Mouse (Mus musculus) limb, embryonic 11.5 days (tissue): Measurements from ENCODE around the gene Dusp10. TPM values are rescaled to one million over a fixed set of nuclear protein-coding genes. Genes with fewer than 3 reads are reported as not detected.

Experiments
- ATAC-seq: fragments of 200-750 bp; cut with Nextera tagmentation; 2 replicates; pipeline ENCODE4 v1.8.0; 2017; ENCODE audit warnings: low read depth; ENCODE audit not compliant: insufficient number of reproducible peaks, low FRiP score, low TSS enrichment
- DNase-seq: peaks from one replicate; pipeline ENCODE4 v3.0.0-alpha.2; 2015; ENCODE audit warnings: low spot score
- H3K27ac ChIP-seq: fragments of 300-500 bp; sonication (generic); replicated peaks from 2 replicates; pipeline ENCODE4 v1.5.1; 2014; ENCODE audit warnings: low read depth, mild to moderate bottlenecking, low read length
- H3K27me3 ChIP-seq: fragments of 300-500 bp; sonication (generic); 2 replicates; pipeline ENCODE4 v1.6.1; 2014; ENCODE audit warnings: mild to moderate bottlenecking, low read length, mixed read lengths; ENCODE audit not compliant: control insufficient read depth, insufficient read depth
- H3K36me3 ChIP-seq: fragments of 300-500 bp; sonication (generic); 2 replicates; pipeline ENCODE4 v1.6.1; 2014; ENCODE audit warnings: mild to moderate bottlenecking, low read length, moderate library complexity, mixed read lengths; ENCODE audit not compliant: control insufficient read depth, insufficient read depth
- H3K4me1 ChIP-seq: fragments of 300-500 bp; sonication (generic); 2 replicates; pipeline ENCODE4 v1.6.1; 2014; ENCODE audit warnings: low read length, mixed read lengths; ENCODE audit not compliant: control insufficient read depth, insufficient read depth
- H3K4me2 ChIP-seq: fragments of 300-500 bp; sonication (generic); 2 replicates; pipeline ENCODE4 v1.6.1; 2014; ENCODE audit warnings: low read depth, mild to moderate bottlenecking, moderate library complexity; ENCODE audit not compliant: severe bottlenecking
- H3K4me3 ChIP-seq: fragments of 300-500 bp; sonication (generic); 2 replicates; pipeline ENCODE4 v1.5.1; 2014; ENCODE audit warnings: low read depth, low read length
- H3K9ac ChIP-seq: fragments of 300-500 bp; sonication (generic); 2 replicates; pipeline ENCODE4 v1.6.1; 2014; ENCODE audit warnings: mild to moderate bottlenecking, low read length
- H3K9me3 ChIP-seq: fragments of 300-500 bp; sonication (generic); 2 replicates; pipeline ENCODE4 v1.6.1; 2016; ENCODE audit warnings: low read length; ENCODE audit not compliant: control insufficient read depth
- WGBS: fragments of 180-500 bp; shearing (Covaris S2); extraction: QIAGEN DNeasy Blood & Tissue Kit; methylation state at CpG from one replicate; pipeline ENCODE4 v1.1.7; 2014; 5-methylcytosine and 5-hydroxymethylcytosine counted together
- polyA plus RNA-seq: library from polyadenylated mRNA; unstranded; fragments of >200 nt; fragmentation: Nextera tagmentation; extraction: Ambion mirVana; gene quantifications from 2 replicates; pipeline ENCODE4 v1.2.1, GENCODE M21; 2014

Gene Dusp10
- polyA plus RNA-seq, 1 experiment from 2014 or later: 4.8 TPM

DNA sequence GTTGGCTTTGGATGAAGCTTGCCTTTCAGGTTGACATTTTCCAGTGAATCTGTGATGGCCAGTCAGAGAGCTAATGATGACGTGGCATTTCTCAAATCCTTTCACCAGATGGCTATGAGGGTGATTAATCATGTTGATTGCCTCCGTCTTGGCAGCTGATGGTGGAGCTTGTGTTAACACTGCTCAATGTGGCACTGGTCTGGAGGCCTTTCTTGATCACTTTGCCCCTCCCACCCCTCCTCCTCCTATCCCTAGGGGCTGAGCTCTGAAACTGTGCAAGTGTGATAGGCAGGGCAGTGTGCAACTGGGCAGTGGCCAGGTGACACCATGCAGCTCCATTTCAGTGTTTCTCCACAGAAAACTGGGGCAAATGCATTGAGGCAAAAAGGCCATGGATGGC lies 8.8 kb upstream of the Dusp10 start:
- no peak overlapping the region for H3K27ac ChIP-seq
- no peaks in the 10 kb centered on the region for H3K27me3 ChIP-seq
- H3K4me2 ChIP-seq: no peak overlapping the region
- H3K9ac ChIP-seq: no peak overlapping the region
- no peaks in the 10 kb centered on the region for H3K9me3 ChIP-seq
- peaks cover 5% of the 10 kb centered on the region; the same call in 1 of the 2 replicates for H3K4me1 ChIP-seq
- no peaks in the 10 kb centered on the region for H3K36me3 ChIP-seq
- 22% methylated on average over 2 of the region's 2 CpGs for WGBS
- DNase-seq (no peak), ATAC-seq (no peak)
- no peak overlapping the region for H3K4me3 ChIP-seq

DNA sequence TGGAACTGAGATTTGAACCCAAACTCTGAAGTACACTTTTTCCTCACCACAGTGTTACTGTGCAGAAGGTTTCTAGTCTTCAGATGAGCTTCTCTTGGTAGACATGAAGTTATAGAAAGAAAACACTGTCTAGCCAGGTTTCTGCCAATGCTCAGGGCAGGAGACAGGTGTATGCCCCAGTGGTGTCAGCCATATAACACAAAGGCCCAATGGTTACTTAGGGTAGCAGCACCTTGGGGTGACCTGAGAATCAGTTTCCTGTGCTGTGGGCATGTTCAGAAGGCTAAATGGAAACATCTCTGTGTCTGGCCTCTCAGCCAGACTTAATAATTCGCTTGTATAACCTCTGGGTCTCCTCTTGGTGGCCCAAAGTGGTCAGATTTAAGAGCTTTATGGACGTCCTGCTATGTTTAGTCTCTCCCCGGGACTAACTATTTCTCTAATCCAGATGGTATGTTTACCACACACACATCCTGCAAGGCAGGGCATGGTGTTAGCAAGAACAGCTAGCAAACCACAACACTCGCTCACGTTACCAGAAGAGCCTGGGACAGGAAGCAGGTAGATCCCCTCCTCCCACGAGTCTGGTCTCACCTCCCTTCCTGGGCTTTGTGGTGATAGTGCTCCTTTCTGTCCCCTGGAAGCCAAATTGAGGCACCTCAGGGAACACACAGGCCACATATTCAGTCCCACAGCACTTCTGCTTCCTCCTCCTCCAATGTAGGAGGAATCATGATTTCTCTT lies 7.6 kb upstream of the Dusp10 start:
- Histone ChIP-seq H3K9me3 (no peaks in the 10 kb centered on the region), H3K9ac (no peak overlapping the region), H3K27ac (no peak overlapping the region), H3K4me1 (peaks cover 5% of the 10 kb centered on the region; the same call in 1 of the 2 replicates), H3K27me3 (no peaks in the 10 kb centered on the region), H3K36me3 (no peaks in the 10 kb centered on the region), H3K4me2 (no peak overlapping the region), H3K4me3 (no peak overlapping the region)
- DNase-seq: no peak
- no peak for ATAC-seq
- WGBS: 60% methylated on average over 6 of the region's 6 CpGs

DNA sequence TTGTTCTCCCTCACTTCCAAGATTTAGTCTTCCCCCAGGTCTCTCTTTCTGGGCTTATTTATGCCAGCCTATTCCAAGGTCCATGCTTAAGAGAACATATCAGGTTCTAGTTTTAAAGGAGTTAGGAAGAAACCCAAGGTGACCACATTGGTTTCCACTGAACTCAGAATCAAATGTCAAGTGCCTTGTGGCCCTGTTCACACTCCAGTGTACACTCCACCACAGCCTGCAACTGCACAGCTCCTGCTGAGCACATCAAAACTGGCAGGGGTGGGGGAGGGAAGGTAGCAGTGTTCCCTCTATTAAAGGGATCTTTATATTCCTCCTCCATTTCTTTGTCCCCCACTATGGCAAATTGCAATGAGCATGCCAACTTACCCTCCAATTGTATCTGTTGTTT lies 7.0 kb upstream of the Dusp10 start:
- no peak for ATAC-seq
- no peaks in the 10 kb centered on the region for H3K9me3 ChIP-seq
- no peak for DNase-seq

DNA sequence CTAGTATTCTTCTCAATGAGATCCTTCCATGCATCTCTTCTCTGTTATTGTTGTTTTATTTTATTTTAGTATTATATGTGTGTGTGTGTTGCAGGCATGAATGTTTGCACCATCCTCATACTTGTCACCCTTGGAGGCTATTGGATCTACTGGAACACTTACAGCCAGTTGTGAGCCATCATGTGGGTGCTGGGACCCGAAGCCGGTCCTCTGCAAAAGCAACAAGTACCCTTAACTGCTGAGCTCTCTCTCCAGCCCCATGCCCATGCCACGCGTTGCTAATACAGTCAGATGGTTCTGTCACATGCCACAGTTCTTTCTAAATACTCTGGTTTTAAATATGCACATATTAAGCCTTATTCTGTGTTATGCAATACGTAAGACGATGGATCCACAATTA lies 1.8 kb upstream of the Dusp10 start:
- H3K9ac ChIP-seq: no peak overlapping the region
- H3K27me3 ChIP-seq: no peaks in the 10 kb centered on the region
- no peak overlapping the region for H3K4me2 ChIP-seq
- ATAC-seq (no peak), DNase-seq (no peak)
- no peaks in the 10 kb centered on the region for H3K36me3 ChIP-seq
- H3K9me3 ChIP-seq: no peaks in the 10 kb centered on the region
- H3K4me1 ChIP-seq: no peaks in the 10 kb centered on the region
- 95% methylated on average over 6 of the region's 6 CpGs for WGBS
- no peak overlapping the region for H3K27ac ChIP-seq
- H3K4me3 ChIP-seq: no peak overlapping the region

More for the DNA sequence above, 7.0 kb upstream of the Dusp10 start:
- Histone ChIP-seq H3K4me2 (no peak overlapping the region), H3K4me3 (no peak overlapping the region), H3K4me1 (peaks cover 5% of the 10 kb centered on the region; the same call in 1 of the 2 replicates), H3K27ac (no peak overlapping the region), H3K9ac (no peak overlapping the region), H3K27me3 (no peaks in the 10 kb centered on the region), H3K36me3 (no peaks in the 10 kb centered on the region)

DNA sequence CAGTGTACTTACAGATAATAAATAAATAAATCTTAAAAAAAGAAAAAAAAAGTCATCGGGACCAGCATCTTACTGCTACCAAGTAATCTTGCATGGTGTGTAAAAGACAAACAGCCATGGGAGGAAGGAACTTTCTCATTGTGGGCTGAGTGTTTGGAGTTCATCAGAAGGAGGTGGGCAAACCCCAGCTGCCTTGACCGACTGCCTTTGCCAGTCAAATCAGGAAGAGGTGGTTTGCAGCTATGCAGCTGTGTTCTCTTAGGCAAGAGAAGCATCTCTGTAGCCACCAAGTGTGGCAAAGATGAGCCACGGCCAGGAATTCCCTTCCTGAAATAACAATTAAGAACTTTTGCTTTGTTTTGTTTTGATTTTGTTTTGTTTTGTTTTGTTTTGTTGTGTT lies 989 bp downstream of the Dusp10 start:
- 83% methylated on average over 3 of the region's 3 CpGs for WGBS
- peaks cover 1% of the 10 kb centered on the region; the same call in 1 of the 2 replicates for H3K4me1 ChIP-seq
- DNase-seq (no peak), ATAC-seq (no peak)
- no peaks in the 10 kb centered on the region for H3K27me3 ChIP-seq
- no peak overlapping the region for H3K9ac ChIP-seq
- no peaks in the 10 kb centered on the region for H3K9me3 ChIP-seq
- H3K4me3 ChIP-seq: no peak overlapping the region
- H3K27ac ChIP-seq: no peak overlapping the region
- H3K36me3 ChIP-seq: no peaks in the 10 kb centered on the region
- no peak overlapping the region for H3K4me2 ChIP-seq

DNA sequence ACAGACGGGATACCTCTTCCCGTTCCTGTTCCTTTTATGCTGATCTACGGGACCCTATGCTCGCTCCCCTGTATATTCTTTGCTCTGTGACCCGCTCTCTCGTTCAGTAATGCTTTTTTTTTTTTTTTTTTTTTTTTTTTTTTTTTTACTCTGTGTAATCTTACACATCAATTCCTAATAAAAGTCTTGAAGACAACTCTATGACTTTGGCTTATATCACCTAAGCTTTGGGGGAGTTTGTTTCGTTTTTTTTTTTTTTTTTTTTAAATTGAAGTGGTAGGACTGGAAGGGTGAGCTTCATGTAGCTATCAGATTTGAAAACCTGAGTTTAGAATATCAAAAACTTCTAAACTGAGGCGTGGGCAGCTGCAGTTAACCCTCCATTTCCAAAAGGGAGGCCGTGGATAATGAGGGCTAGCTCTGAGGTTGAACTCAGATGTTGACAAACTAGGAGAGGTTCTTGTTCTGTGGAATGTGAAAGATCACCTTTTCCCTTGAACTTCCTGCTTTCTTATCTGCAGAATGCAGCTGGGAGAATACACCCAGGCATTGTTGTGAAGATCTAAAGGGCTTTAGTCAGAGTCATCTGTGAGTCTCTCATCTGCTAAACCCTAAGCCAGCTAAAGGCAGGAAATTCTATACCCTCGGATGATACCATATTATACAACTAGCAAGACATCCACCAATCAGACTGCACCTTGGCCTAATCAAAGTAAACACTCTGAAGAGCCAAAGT lies 3.1 kb downstream of the Dusp10 start:
- Histone ChIP-seq H3K4me2 (no peak overlapping the region), H3K4me1 (peaks cover 3% of the 10 kb centered on the region; the same call in 1 of the 2 replicates), H3K9ac (no peak overlapping the region), H3K4me3 (no peak overlapping the region), H3K9me3 (no peaks in the 10 kb centered on the region), H3K27me3 (no peaks in the 10 kb centered on the region), H3K27ac (no peak overlapping the region), H3K36me3 (no peaks in the 10 kb centered on the region)
- DNase-seq (no peak), ATAC-seq (no peak)
- WGBS: 81% methylated on average over 10 of the region's 10 CpGs

DNA sequence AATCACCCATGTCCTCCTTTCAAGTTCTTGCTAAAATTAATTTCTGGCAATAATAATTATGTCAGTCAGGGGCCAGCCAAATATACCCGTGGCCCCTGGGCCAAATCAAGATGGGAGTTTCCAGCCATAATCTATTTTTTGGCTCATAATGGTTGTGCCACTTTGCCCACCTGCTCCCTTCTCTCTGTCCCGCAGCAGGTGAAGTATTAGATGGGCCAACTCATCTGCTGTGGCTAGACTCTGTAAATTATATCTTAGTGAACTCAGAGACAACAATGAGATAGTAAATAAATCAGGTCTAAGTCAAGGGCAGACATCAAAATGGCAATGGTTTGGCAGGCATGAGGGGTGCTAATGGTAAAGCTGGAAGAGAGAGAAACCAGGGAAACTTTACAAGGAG lies 4.5 kb downstream of the Dusp10 start:
- Histone ChIP-seq H3K4me1 (peaks cover 3% of the 10 kb centered on the region; the same call in 1 of the 2 replicates), H3K4me2 (no peak overlapping the region), H3K27ac (no peak overlapping the region), H3K9me3 (no peaks in the 10 kb centered on the region), H3K36me3 (no peaks in the 10 kb centered on the region), H3K9ac (no peak overlapping the region), H3K27me3 (no peaks in the 10 kb centered on the region), H3K4me3 (no peak overlapping the region)
- no peak for DNase-seq
- no peak for ATAC-seq
- 85% methylated on average over 2 of the region's 2 CpGs for WGBS

DNA sequence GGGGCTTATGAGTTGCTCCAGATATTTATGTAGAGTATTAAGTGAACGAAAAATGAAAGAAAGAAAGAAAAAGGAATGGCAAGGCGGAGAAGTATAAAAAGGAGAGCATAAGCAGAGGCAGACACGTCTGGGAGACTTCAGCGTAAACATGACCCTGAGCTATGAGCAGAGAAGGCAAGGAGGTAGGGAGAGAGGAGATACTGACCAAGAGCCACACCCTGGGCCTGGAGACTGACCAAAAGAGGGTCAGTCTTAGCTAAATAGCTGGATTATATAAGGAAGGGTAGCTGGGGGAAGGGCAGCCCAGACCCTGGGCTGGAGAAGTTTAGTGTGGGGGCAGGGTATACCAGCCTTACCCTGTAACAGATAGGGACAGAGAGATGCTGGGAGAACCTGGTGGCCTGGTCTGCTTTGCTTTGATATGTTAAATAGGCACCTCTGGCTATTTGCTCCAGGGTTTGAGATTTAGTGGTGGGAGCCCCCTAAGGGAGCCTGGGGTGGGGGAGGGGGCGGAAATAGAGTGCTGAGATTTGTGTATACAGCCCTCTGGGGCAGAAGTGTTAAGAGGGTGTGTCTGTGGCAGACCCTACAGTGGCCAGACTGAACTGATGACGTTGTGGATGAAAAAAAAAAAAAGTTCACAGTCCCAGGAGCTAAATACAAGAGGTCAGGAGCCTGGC lies 6.1 kb downstream of the Dusp10 start:
- no peaks in the 10 kb centered on the region for H3K9me3 ChIP-seq
- DNase-seq (no peak), ATAC-seq (no peak)
- H3K4me2 ChIP-seq: no peak overlapping the region
- no peaks in the 10 kb centered on the region for H3K36me3 ChIP-seq
- 43% methylated on average over 6 of the region's 6 CpGs for WGBS
- H3K27me3 ChIP-seq: no peaks in the 10 kb centered on the region
- H3K4me1 ChIP-seq: peaks cover 3% of the 10 kb centered on the region; the same call in 1 of the 2 replicates
- no peak overlapping the region for H3K27ac ChIP-seq
- no peak overlapping the region for H3K9ac ChIP-seq
- no peak overlapping the region for H3K4me3 ChIP-seq
